Mouse (Mus musculus): ENCODE measurements around the gene Tjp1. TPM values are rescaled to one million over a fixed set of nuclear protein-coding genes. Genes with fewer than 3 reads are reported as not detected.

The Tjp1 gene
- polyA plus RNA-seq, 1 experiment from 2014 or later, result 15.3 TPM

DNA sequence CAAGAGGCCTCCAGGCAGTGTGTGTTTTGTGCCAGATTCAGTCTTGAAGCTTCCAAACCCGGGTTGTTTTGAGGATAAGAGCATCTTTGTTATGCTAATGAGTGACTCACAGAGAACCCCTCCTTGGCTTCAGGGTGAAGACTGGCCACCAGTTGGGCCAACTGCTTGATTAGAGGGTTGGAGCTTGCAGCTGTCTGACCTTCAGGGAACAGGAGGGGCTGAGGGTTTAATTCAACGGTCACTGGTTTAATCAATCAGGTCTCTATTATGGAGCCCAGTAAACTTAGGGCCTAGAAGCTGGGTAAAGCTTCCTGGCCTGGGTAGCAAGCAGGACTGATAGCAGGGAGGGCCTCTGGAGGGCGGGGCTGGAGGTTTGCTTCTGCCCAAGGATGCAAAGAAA is 73.3 kb downstream of the Tjp1 start:
- Histone ChIP-seq H3K27me3 (ENCODE audit: control insufficient read depth, insufficient read depth, low read length) (no peaks in the 10 kb centered on the region), H3K36me3 (ENCODE audit: control insufficient read depth, insufficient read depth, low read length) (no peaks in the 10 kb centered on the region), H3K4me1 (ENCODE audit: control insufficient read depth in 2 of 2, insufficient read depth in 2 of 2, low read length in 2 of 2) (peaks cover 4 to 9% of the 10 kb centered on the region in 2 experiments), H3K9ac (ENCODE audit: low read length) (no peak overlapping the region), H3K4me2 (ENCODE audit: low read length) (no peak overlapping the region), H3K9me3 (ENCODE audit: control insufficient read depth, low read length) (no peaks in the 10 kb centered on the region), H3K4me3 (ENCODE audit: control insufficient read depth in 1 of 2, insufficient read depth in 1 of 2, low read depth in 1 of 2, low read length in 2 of 2) (no peak overlapping the region), H3K27ac (replicated peaks in 1 of 2; ENCODE audit: control insufficient read depth in 1 of 2, insufficient read depth in 1 of 2, low read depth in 2 of 2, low read length in 2 of 2) (no peak overlapping the region)
- no peak for ATAC-seq (ENCODE audit: insufficient number of reproducible peaks, insufficient read depth, low FRiP score, low read depth)
- 44% methylated on average over 3 of the region's 3 CpGs for WGBS

DNA sequence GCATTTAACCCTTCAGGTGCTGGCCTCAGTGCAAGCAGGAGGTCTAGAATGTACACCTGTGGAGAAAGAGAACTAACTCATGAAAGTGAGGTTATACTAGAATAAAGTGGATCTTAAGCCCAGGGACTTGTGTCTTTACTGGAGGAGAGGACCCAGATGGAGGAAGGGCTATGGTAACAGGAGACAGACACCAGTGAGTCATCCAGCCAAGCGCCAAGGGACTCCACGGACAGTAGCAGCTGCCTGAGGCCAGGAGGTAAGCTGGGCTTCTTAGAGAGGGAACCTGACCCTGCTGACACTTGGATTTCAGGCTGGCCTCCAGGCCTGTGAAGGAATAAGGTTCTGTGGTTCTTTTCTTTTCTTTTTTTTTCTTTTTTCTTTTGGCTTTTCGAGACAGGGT is 75.3 kb downstream of the Tjp1 start:
- Histone ChIP-seq H3K9me3 (ENCODE audit: control insufficient read depth, low read length) (0 out of 2 replicates have a peak, but pooled peaks cover 4% of the 10 kb centered on the region), H3K4me3 (ENCODE audit: control insufficient read depth in 1 of 2, insufficient read depth in 1 of 2, low read depth in 1 of 2, low read length in 2 of 2) (no peak overlapping the region), H3K4me2 (ENCODE audit: low read length) (no peak overlapping the region), H3K36me3 (ENCODE audit: control insufficient read depth, insufficient read depth, low read length) (no peaks in the 10 kb centered on the region), H3K4me1 (ENCODE audit: control insufficient read depth in 2 of 2, insufficient read depth in 2 of 2, low read length in 2 of 2) (peaks cover 3 to 6% of the 10 kb centered on the region in 2 experiments; a peak in 2 of 4 replicates), H3K27ac (replicated peaks in 1 of 2; ENCODE audit: control insufficient read depth in 1 of 2, insufficient read depth in 1 of 2, low read depth in 2 of 2, low read length in 2 of 2) (no peak overlapping the region), H3K9ac (ENCODE audit: low read length) (no peak overlapping the region), H3K27me3 (ENCODE audit: control insufficient read depth, insufficient read depth, low read length) (no peaks in the 10 kb centered on the region)
- 71% methylated on average over 3 of the region's 3 CpGs for WGBS
- ATAC-seq (ENCODE audit: insufficient number of reproducible peaks, insufficient read depth, low FRiP score, low read depth), result no peak

DNA sequence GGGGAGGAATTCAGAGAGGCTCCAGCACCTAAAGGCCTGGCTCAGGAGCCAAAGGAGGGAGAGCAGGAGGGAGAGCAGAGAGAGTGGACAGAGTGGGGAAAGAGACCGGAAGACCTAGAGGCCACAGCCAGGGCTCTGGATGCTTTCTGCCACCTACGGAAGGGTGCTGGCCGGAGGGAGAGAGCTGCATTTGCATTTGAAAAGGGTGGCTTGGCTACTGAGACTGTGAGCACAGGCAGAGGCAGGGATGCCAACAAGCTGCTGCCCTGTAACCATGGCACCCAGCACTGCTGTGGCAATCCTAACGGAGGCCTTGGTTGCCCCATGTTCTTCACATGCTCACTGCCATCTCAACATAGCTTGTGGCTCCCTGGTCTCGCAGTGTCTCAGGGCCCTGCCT is 77.4 kb downstream of the Tjp1 start:
- 58% methylated on average over 5 of the region's 5 CpGs for WGBS
- H3K36me3 ChIP-seq (ENCODE audit: control insufficient read depth, insufficient read depth, low read length), result no peaks in the 10 kb centered on the region
- H3K27me3 ChIP-seq (ENCODE audit: control insufficient read depth, insufficient read depth, low read length), result no peaks in the 10 kb centered on the region
- H3K4me1 ChIP-seq (ENCODE audit: control insufficient read depth in 2 of 2, insufficient read depth in 2 of 2, low read length in 2 of 2), result no peaks in the 10 kb centered on the region; a peak in 1 of 4 replicates
- peaks cover 7% of the 10 kb centered on the region; the same call in 1 of the 2 replicates for H3K9me3 ChIP-seq (ENCODE audit: control insufficient read depth, low read length)
- H3K4me2 ChIP-seq (ENCODE audit: low read length), result no peak overlapping the region
- H3K27ac ChIP-seq (replicated peaks in 1 of 2; ENCODE audit: control insufficient read depth in 1 of 2, insufficient read depth in 1 of 2, low read depth in 2 of 2, low read length in 2 of 2), result no peak overlapping the region
- H3K9ac ChIP-seq (ENCODE audit: low read length), result no peak overlapping the region
- ATAC-seq (ENCODE audit: insufficient number of reproducible peaks, insufficient read depth, low FRiP score, low read depth), result no peak
- no peak overlapping the region for H3K4me3 ChIP-seq (ENCODE audit: control insufficient read depth in 1 of 2, insufficient read depth in 1 of 2, low read depth in 1 of 2, low read length in 2 of 2)

DNA sequence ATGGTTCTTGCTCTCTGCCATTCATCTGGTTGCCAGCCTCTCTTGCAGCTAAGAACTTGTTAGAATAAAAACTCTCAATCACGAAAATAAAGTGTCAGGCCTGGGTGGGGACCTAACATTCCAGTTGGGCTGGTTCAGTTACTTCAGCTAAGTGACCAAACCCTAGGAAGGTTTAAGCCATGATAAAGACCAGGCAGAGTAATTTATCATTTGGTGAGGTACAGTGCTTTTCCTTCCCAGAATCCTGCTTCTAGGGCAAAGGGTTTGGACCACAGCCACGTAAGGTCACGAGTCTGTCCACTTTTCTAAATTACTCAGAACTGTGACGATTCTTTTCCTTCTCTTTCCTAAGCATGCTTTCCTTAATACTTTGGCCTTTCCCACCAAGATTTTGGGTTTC is 86.1 kb downstream of the Tjp1 start:
- Histone ChIP-seq H3K9me3 (ENCODE audit: control insufficient read depth, low read length) (no peaks in the 10 kb centered on the region), H3K27me3 (ENCODE audit: control insufficient read depth, insufficient read depth, low read length) (no peaks in the 10 kb centered on the region), H3K4me1 (ENCODE audit: control insufficient read depth in 2 of 2, insufficient read depth in 2 of 2, low read length in 2 of 2) (peaks cover 0 to 5% of the 10 kb centered on the region in 2 experiments; a peak in 2 of 4 replicates), H3K4me3 (ENCODE audit: control insufficient read depth in 1 of 2, insufficient read depth in 1 of 2, low read depth in 1 of 2, low read length in 2 of 2) (no peak overlapping the region), H3K4me2 (ENCODE audit: low read length) (no peak overlapping the region), H3K36me3 (ENCODE audit: control insufficient read depth, insufficient read depth, low read length) (no peaks in the 10 kb centered on the region), H3K9ac (ENCODE audit: low read length) (no peak overlapping the region), H3K27ac (replicated peaks in 1 of 2; ENCODE audit: control insufficient read depth in 1 of 2, insufficient read depth in 1 of 2, low read depth in 2 of 2, low read length in 2 of 2) (no peak overlapping the region)
- no peak for ATAC-seq (ENCODE audit: insufficient number of reproducible peaks, insufficient read depth, low FRiP score, low read depth)
- 86% methylated on average over 4 of the region's 4 CpGs for WGBS

DNA sequence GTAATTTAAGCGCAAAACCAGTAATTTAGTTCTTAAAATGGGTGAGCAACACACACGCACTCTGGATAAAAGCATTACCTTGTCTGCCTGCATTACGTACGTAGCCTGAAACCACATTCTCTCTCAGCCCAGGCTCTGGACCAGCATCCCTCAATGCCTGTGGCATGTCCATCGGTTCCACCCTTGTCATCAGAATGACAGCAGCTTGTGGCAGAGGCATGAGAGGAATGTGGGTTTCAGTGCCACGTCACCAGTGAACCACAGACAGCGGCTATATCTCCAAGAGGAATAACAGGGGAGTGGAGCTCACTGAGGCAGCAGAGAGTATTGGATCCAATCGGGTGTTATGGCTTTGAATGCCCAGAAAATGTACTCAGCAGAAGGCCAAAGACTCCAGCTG is 88.1 kb downstream of the Tjp1 start:
- Histone ChIP-seq H3K27ac (replicated peaks in 1 of 2; ENCODE audit: control insufficient read depth in 1 of 2, insufficient read depth in 1 of 2, low read depth in 2 of 2, low read length in 2 of 2) (no peak overlapping the region), H3K9ac (ENCODE audit: low read length) (no peak overlapping the region), H3K9me3 (ENCODE audit: control insufficient read depth, low read length) (no peaks in the 10 kb centered on the region), H3K27me3 (ENCODE audit: control insufficient read depth, insufficient read depth, low read length) (no peaks in the 10 kb centered on the region), H3K4me1 (ENCODE audit: control insufficient read depth in 2 of 2, insufficient read depth in 2 of 2, low read length in 2 of 2) (peaks cover 0 to 5% of the 10 kb centered on the region in 2 experiments; a peak in 2 of 4 replicates), H3K4me3 (ENCODE audit: control insufficient read depth in 1 of 2, insufficient read depth in 1 of 2, low read depth in 1 of 2, low read length in 2 of 2) (no peak overlapping the region), H3K4me2 (ENCODE audit: low read length) (no peak overlapping the region), H3K36me3 (ENCODE audit: control insufficient read depth, insufficient read depth, low read length) (no peaks in the 10 kb centered on the region)
- ATAC-seq (ENCODE audit: insufficient number of reproducible peaks, insufficient read depth, low FRiP score, low read depth), result no peak
- 28% methylated on average over 8 of the region's 8 CpGs for WGBS

DNA sequence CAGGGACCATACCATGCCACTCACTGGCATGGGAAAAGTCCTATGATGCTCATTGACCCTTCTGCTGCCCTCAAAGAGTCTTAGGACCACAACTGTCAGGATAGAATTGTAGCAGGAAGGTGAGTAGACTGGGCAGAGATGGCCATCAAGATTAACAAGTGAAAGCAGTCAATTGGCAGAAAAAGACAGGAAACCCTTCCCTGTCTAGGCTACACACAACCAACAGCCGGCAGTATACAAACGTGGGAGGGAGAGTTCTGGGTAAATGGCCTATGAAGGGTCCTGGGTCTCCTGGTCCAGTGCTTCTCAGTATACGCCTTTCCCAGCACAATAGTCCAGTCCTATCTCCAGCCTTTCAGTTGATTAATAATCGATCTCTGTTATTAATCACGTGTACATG is 89.4 kb downstream of the Tjp1 start:
- no peak for ATAC-seq (ENCODE audit: insufficient number of reproducible peaks, insufficient read depth, low FRiP score, low read depth)
- Histone ChIP-seq H3K36me3 (ENCODE audit: control insufficient read depth, insufficient read depth, low read length) (no peaks in the 10 kb centered on the region), H3K9me3 (ENCODE audit: control insufficient read depth, low read length) (no peaks in the 10 kb centered on the region), H3K4me1 (ENCODE audit: control insufficient read depth in 2 of 2, insufficient read depth in 2 of 2, low read length in 2 of 2) (peaks cover 0 to 5% of the 10 kb centered on the region in 2 experiments; a peak in 2 of 4 replicates), H3K9ac (ENCODE audit: low read length) (no peak overlapping the region), H3K4me3 (ENCODE audit: control insufficient read depth in 1 of 2, insufficient read depth in 1 of 2, low read depth in 1 of 2, low read length in 2 of 2) (no peak overlapping the region), H3K4me2 (ENCODE audit: low read length) (no peak overlapping the region), H3K27ac (replicated peaks in 1 of 2; ENCODE audit: control insufficient read depth in 1 of 2, insufficient read depth in 1 of 2, low read depth in 2 of 2, low read length in 2 of 2) (no peak overlapping the region), H3K27me3 (ENCODE audit: control insufficient read depth, insufficient read depth, low read length) (no peaks in the 10 kb centered on the region)
- 77% methylated on average over 5 of the region's 5 CpGs for WGBS

DNA sequence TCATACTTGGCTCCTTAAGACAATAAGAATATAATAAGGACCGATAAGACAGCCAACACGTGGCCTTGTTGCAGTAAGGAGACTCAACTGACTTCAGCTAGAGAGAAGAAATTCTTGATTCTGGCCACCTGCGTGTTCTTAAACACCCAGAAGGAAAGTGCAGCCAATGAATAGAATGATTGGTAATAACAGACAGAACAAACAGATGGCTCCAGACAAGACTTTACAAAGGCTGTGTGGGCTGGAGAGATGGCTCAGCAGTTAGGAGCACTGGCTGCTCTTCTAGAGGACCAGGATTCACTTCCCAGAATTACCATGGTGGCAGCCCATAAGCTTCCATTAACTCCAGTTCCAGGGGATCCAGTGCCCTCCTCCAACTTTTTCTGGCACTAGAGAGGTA is 90.7 kb downstream of the Tjp1 start:
- Histone ChIP-seq H3K4me1 (ENCODE audit: control insufficient read depth in 2 of 2, insufficient read depth in 2 of 2, low read length in 2 of 2) (peaks cover 0 to 5% of the 10 kb centered on the region in 2 experiments; a peak in 2 of 4 replicates), H3K9ac (ENCODE audit: low read length) (no peak overlapping the region), H3K36me3 (ENCODE audit: control insufficient read depth, insufficient read depth, low read length) (no peaks in the 10 kb centered on the region), H3K9me3 (ENCODE audit: control insufficient read depth, low read length) (no peaks in the 10 kb centered on the region), H3K4me3 (ENCODE audit: control insufficient read depth in 1 of 2, insufficient read depth in 1 of 2, low read depth in 1 of 2, low read length in 2 of 2) (no peak overlapping the region), H3K27ac (replicated peaks in 1 of 2; ENCODE audit: control insufficient read depth in 1 of 2, insufficient read depth in 1 of 2, low read depth in 2 of 2, low read length in 2 of 2) (no peak overlapping the region), H3K27me3 (ENCODE audit: control insufficient read depth, insufficient read depth, low read length) (no peaks in the 10 kb centered on the region), H3K4me2 (ENCODE audit: low read length) (no peak overlapping the region)
- no peak for ATAC-seq (ENCODE audit: insufficient number of reproducible peaks, insufficient read depth, low FRiP score, low read depth)
- WGBS, result 73% methylated on average over 3 of the region's 3 CpGs

DNA sequence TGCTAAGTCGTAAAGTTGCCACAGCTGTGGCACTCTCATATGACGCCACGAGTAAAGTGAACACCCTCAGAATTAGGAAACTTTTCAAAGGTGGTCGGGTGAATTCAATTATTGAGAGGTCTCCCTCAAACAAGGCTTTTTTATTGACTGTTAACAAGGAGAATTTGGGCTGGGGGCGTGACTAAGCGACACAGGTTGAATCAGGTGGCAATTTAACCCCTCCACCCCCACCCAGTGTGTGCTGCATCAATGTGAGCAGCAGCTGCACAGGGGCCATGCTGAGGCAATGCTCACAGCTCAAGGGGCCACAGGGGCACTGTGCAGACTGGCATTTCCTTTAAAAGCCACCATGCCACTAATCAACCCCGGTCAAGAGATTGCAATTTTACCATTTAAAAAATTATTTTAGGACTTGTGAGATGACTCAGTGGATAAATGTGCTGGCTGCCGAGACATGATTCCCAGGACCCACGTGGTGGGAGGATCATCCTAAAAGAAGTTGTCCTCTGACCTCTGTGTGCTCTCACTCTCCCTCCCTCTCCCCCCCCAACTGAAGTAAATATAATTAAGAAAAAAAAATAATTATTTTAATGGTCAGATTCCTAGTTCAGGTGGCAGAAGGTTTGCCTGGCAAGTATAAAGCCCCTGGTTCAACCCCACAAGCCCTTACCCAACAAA is 96.4 kb downstream of the Tjp1 start:
- Histone ChIP-seq H3K4me2 (ENCODE audit: low read length) (no peak overlapping the region), H3K4me3 (ENCODE audit: control insufficient read depth in 1 of 2, insufficient read depth in 1 of 2, low read depth in 1 of 2, low read length in 2 of 2) (no peak overlapping the region), H3K27ac (replicated peaks in 1 of 2; ENCODE audit: control insufficient read depth in 1 of 2, insufficient read depth in 1 of 2, low read depth in 2 of 2, low read length in 2 of 2) (no peak overlapping the region), H3K9me3 (ENCODE audit: control insufficient read depth, low read length) (no peaks in the 10 kb centered on the region), H3K9ac (ENCODE audit: low read length) (no peak overlapping the region), H3K4me1 (ENCODE audit: control insufficient read depth in 2 of 2, insufficient read depth in 2 of 2, low read length in 2 of 2) (peaks cover 0 to 3% of the 10 kb centered on the region in 2 experiments; a peak in 2 of 4 replicates), H3K27me3 (ENCODE audit: control insufficient read depth, insufficient read depth, low read length) (no peaks in the 10 kb centered on the region), H3K36me3 (ENCODE audit: control insufficient read depth, insufficient read depth, low read length) (no peaks in the 10 kb centered on the region)
- 62% methylated on average over 9 of the region's 9 CpGs for WGBS
- no peak for ATAC-seq (ENCODE audit: insufficient number of reproducible peaks, insufficient read depth, low FRiP score, low read depth)

Measured in heart, embryonic 14.5 days (tissue).